Mouse (Mus musculus): Measurements from ENCODE around the gene Nek11. TPM values are rescaled to one million over a fixed set of nuclear protein-coding genes. Genes with fewer than 3 reads are reported as not detected.

Nek11 gene
- total RNA-seq (2021) (under 1 TPM; 0.14 to 0.24 TPM), polyA plus RNA-seq (2012; rRNA removed) (0.03 TPM in 1 of 2 replicates, not detected in the other)
- long read RNA-seq: 0 reads

- peak; percentile 97 for DNase-seq
Observed at GRCm38 (mm10) chr9:105395218-105395627, at the start of gene Nek11, which contains the start of gene Aste1. Nek11 (minus strand) TSS chr9:105395524. Aste1 (plus strand) TSS chr9:105395392.

GRCm38 (mm10) chr9:105408549-105408948 lies 13.2 kb upstream of the Nek11 start:
- DNase-seq: no peak

GRCm38 (mm10) chr9:105394720-105395119 lies 604 bp downstream of the Nek11 start:
- no peak for DNase-seq

- no peak for DNase-seq
Observed at GRCm38 (mm10) chr9:105390616-105391015, 4.7 kb downstream of the Nek11 start.

GRCm38 (mm10) chr9:105389289-105389688 lies 6.0 kb downstream of the Nek11 start:
- peak; percentile 55 for DNase-seq

- DNase-seq: no peak
Observed at GRCm38 (mm10) chr9:105387403-105387802, 7.9 kb downstream of the Nek11 start.

GRCm38 (mm10) chr9:105379533-105380145 lies 15.7 kb downstream of the Nek11 start:
- no peak for DNase-seq

GRCm38 (mm10) chr9:105377622-105378021 lies 17.7 kb downstream of the Nek11 start:
- no peak for DNase-seq

- no peak for DNase-seq
Observed at GRCm38 (mm10) chr9:105376954-105377530, 18.3 kb downstream of the Nek11 start.

- no peak for DNase-seq
Observed at GRCm38 (mm10) chr9:105376411-105376810, 18.9 kb downstream of the Nek11 start.

GRCm38 (mm10) chr9:105374361-105374760 lies 21.0 kb downstream of the Nek11 start:
- DNase-seq: no peak

GRCm38 (mm10) chr9:105368605-105369004 lies 26.7 kb downstream of the Nek11 start:
- no peak for DNase-seq

GRCm38 (mm10) chr9:105366199-105366598 lies 29.1 kb downstream of the Nek11 start:
- DNase-seq: no peak

- DNase-seq: no peak
Observed at GRCm38 (mm10) chr9:105363520-105364231, 31.6 kb downstream of the Nek11 start.

GRCm38 (mm10) chr9:105362181-105362580 lies 33.1 kb downstream of the Nek11 start:
- DNase-seq: no peak

GRCm38 (mm10) chr9:105349034-105349433 lies 46.3 kb downstream of the Nek11 start:
- DNase-seq: no peak

- DNase-seq: no peak
Observed at GRCm38 (mm10) chr9:105348242-105349031, 46.9 kb downstream of the Nek11 start.

- no peak for DNase-seq
Observed at GRCm38 (mm10) chr9:105342994-105343656, 52.2 kb downstream of the Nek11 start.

- DNase-seq: no peak
Observed at GRCm38 (mm10) chr9:105342565-105342964, 52.8 kb downstream of the Nek11 start.

GRCm38 (mm10) chr9:105332436-105333016 lies 62.8 kb downstream of the Nek11 start:
- no peak for DNase-seq

- DNase-seq: no peak
Observed at GRCm38 (mm10) chr9:105321856-105322255, 73.5 kb downstream of the Nek11 start.
